In genomic region chr4:111898566-111898965, GRCm38 (mm10) we compare ENCODE assay signal across 27 mouse cellular contexts. TPM values are rescaled to one million over a fixed set of nuclear protein-coding genes. Genes with fewer than 3 reads are reported as not detected.
A peak's percentile ranks its signal among the peaks of the same experiment; 100 is the strongest.
DNase-seq lines count a peak whose midpoint lies in the region; ATAC-seq and TF ChIP-seq lines count a peak whose summit lies in the region.
"Had no signal": no experiment of that assay in that cellular context is flagged by ENCODE, and none has a peak within 500 bp of the region (broad histone marks: within the 10 kb centered on the region; RNA-seq: fewer than 3 reads in every experiment).

No protein-coding gene starts in this region.

- no peaks in the 10 kb centered on the region for H3K4me1 ChIP-seq in intestine, embryonic 15.5 days (replicated peaks)
- H3K4me1 ChIP-seq in kidney, postnatal 0 days (replicated peaks; ENCODE audit: insufficient read depth, low read length), result no peaks in the 10 kb centered on the region
- H3K4me1 ChIP-seq in small intestine, adult 2 months (ENCODE audit: control insufficient read depth, insufficient read depth, insufficient read length, low read length), result peaks cover 15% of the 10 kb centered on the region; the same call in 1 of the 2 replicates
- H3K4me1 ChIP-seq: embryonic facial prominence, embryonic 12.5 days; forebrain, embryonic 15.5 days; heart, embryonic 15.5 days; liver, embryonic 13.5 days had no signal

- DNase-seq in kidney, adult 18-20 months, result peak; percentile 55
- peak; percentile 10 for DNase-seq in kidney, postnatal 0 days (ENCODE audit: low spot score)
- DNase-seq in lung, postnatal 25 days (ENCODE audit: low spot score), result no peak
- DNase-seq in cerebellum, adult 9-11 months, result no peak
- DNase-seq: adrenal gland, postnatal 10 days; cerebellum, adult 9-10 months; gastrocnemius, postnatal 14 days; heart, adult 2 months; liver, embryonic 13.5 days; lung, embryonic 14.5 days; lung, postnatal 4 days; right cerebral cortex, adult 18-20 months; thymus, adult 2 months had no signal

- TF ChIP-seq POLR2A in small intestine, adult 2 months (IDR thresholded peaks at IDR 0.05; ENCODE audit: low read depth, low read length), result no peak

- no peaks in the 10 kb centered on the region for H3K36me3 ChIP-seq in intestine, embryonic 15.5 days
- H3K36me3 ChIP-seq in kidney, postnatal 0 days (ENCODE audit: insufficient read depth, low read length), result no peaks in the 10 kb centered on the region
- peaks cover 2% of the 10 kb centered on the region; the same call in 1 of the 2 replicates for H3K36me3 ChIP-seq in small intestine, adult 2 months (ENCODE audit: control insufficient read depth, insufficient read depth, low read length)
- H3K36me3 ChIP-seq: embryonic facial prominence, embryonic 12.5 days; forebrain, embryonic 15.5 days; heart, embryonic 15.5 days; liver, embryonic 13.5 days had no signal

- ATAC-seq in intestine, embryonic 15.5 days, result peak; percentile 81
- ATAC-seq in kidney, postnatal 0 days (replicated peaks; ENCODE audit: low FRiP score, low read depth), result peak; percentile 88
- no peak for ATAC-seq in erythroblast, adult 5-6 weeks (replicated peaks; ENCODE audit: low FRiP score, poor library complexity, severe bottlenecking)
- ATAC-seq: forebrain, embryonic 15.5 days; hindbrain, embryonic 16.5 days had no signal

- H3K4me3 ChIP-seq in intestine, embryonic 15.5 days (replicated peaks), result no peak overlapping the region
- H3K4me3 ChIP-seq in kidney, postnatal 0 days (replicated peaks; ENCODE audit: low read depth, low read length), result no peak overlapping the region
- H3K4me3 ChIP-seq in small intestine, adult 2 months (ENCODE audit: low read depth, low read length), result no peak overlapping the region
- H3K4me3 ChIP-seq: embryonic facial prominence, embryonic 12.5 days; forebrain, embryonic 15.5 days; heart, adult 2 months; heart, embryonic 15.5 days; layer of hippocampus, adult 2 months; liver, embryonic 13.5 days had no signal

- H3K27ac ChIP-seq in intestine, embryonic 15.5 days, result no peak overlapping the region
- no peak overlapping the region for H3K27ac ChIP-seq in kidney, postnatal 0 days
- H3K27ac ChIP-seq in small intestine, adult 2 months (ENCODE audit: insufficient read depth, low read depth, low read length), result peak overlapping the region; percentile 95
- H3K27ac ChIP-seq: embryonic facial prominence, embryonic 12.5 days; forebrain, embryonic 15.5 days; heart, adult 2 months; heart, embryonic 15.5 days; layer of hippocampus, adult 2 months; liver, embryonic 13.5 days had no signal

- no peak overlapping the region for H3K4me2 ChIP-seq in intestine, embryonic 15.5 days (replicated peaks)
- no peak overlapping the region for H3K4me2 ChIP-seq in kidney, postnatal 0 days (ENCODE audit: low read length)
- H3K4me2 ChIP-seq: embryonic facial prominence, embryonic 12.5 days; forebrain, embryonic 15.5 days; heart, embryonic 15.5 days; liver, embryonic 13.5 days; lung, embryonic 14.5 days had no signal

- H3K9me3 ChIP-seq in intestine, embryonic 15.5 days, result no peaks in the 10 kb centered on the region
- no peaks in the 10 kb centered on the region for H3K9me3 ChIP-seq in kidney, postnatal 0 days (replicated peaks; ENCODE audit: low read length)
- H3K9me3 ChIP-seq: embryonic facial prominence, embryonic 12.5 days; forebrain, embryonic 15.5 days; heart, embryonic 15.5 days; liver, embryonic 13.5 days had no signal

- no peaks in the 10 kb centered on the region for H3K27me3 ChIP-seq in intestine, embryonic 15.5 days (replicated peaks)
- H3K27me3 ChIP-seq in kidney, postnatal 0 days (ENCODE audit: insufficient read depth, low read length), result no peaks in the 10 kb centered on the region
- H3K27me3 ChIP-seq in small intestine, adult 2 months (ENCODE audit: control insufficient read depth, insufficient read depth, low read length), result no peaks in the 10 kb centered on the region
- H3K27me3 ChIP-seq: embryonic facial prominence, embryonic 12.5 days; forebrain, embryonic 15.5 days; heart, embryonic 15.5 days; liver, embryonic 13.5 days had no signal

- 54% methylated on average over 4 of the region's 4 CpGs for WGBS in intestine, embryonic 15.5 days
- WGBS in kidney, postnatal 0 days, result 64% methylated on average over 4 of the region's 4 CpGs
- 32% methylated on average over 4 of the region's 4 CpGs for WGBS in small intestine, adult 2 months

- no peak overlapping the region for H3K9ac ChIP-seq in intestine, embryonic 15.5 days
- H3K9ac ChIP-seq in kidney, postnatal 0 days (ENCODE audit: low read depth, low read length), result no peak overlapping the region
- H3K9ac ChIP-seq: embryonic facial prominence, embryonic 12.5 days; forebrain, embryonic 15.5 days; heart, embryonic 15.5 days; liver, embryonic 13.5 days; lung, embryonic 14.5 days had no signal

- TF ChIP-seq CTCF in kidney, postnatal 0 days (IDR thresholded peaks at IDR 0.05; ENCODE audit: low read depth), result no peak
- no peak for TF ChIP-seq CTCF in small intestine, adult 2 months (IDR thresholded peaks at IDR 0.05; ENCODE audit: extremely low read depth, insufficient read length, insufficient replicate concordance, low read depth, low read length)

RNA-seq across cellular contexts. Expression of gene Slc5a9, which starts 4.2 kb away (rescaled TPM):
- polyA plus RNA-seq in intestine, embryonic 15.5 days (2015; fragmentation: Nextera tagmentation; extraction: Ambion mirVana), result 1.3 and 2.4 TPM in 2 replicates
- polyA plus RNA-seq in kidney, postnatal 0 days (2015; fragmentation: Nextera tagmentation; extraction: Ambion mirVana), result 6.0 and 6.7 TPM in 2 replicates
- 16.7 and 47.7 TPM in 2 replicates for polyA plus RNA-seq in small intestine, adult 2 months (2012; rRNA removed)
- not detected in 2 replicates for total RNA-seq in erythroblast, adult 5-6 weeks (2015; ENCODE audit: low replicate concordance)
- not detected in 2 replicates for total RNA-seq in erythroblast, adult 5-6 weeks (2017; ENCODE audit: low replicate concordance)
- total RNA-seq: adrenal gland, postnatal 10 days; gastrocnemius, postnatal 14 days; heart, adult 2 months; hematopoietic stem cell, adult 5-6 weeks; layer of hippocampus, adult 2 months; left cerebral cortex, adult 18-20 months; midbrain, postnatal 0 days had no signal
- polyA plus RNA-seq: C2C12; cortical plate, adult 2 months; forebrain, embryonic 15.5 days; hindbrain, embryonic 16.5 days; liver, embryonic 13.5 days; lung, embryonic 14.5 days; midbrain, postnatal 0 days had no signal

RNA-seq across cellular contexts. Expression of gene Skint8, which starts 20.6 kb away (rescaled TPM):
- polyA plus RNA-seq in intestine, embryonic 15.5 days (2015; fragmentation: Nextera tagmentation; extraction: Ambion mirVana), result not detected in 2 replicates
- polyA plus RNA-seq in kidney, postnatal 0 days (2015; fragmentation: Nextera tagmentation; extraction: Ambion mirVana), result not detected in 2 replicates
- not detected in 2 replicates for polyA plus RNA-seq in small intestine, adult 2 months (2012; rRNA removed)
- not detected in 2 replicates for total RNA-seq in erythroblast, adult 5-6 weeks (2015; ENCODE audit: low replicate concordance)
- not detected in 2 replicates for total RNA-seq in erythroblast, adult 5-6 weeks (2017; ENCODE audit: low replicate concordance)
- total RNA-seq: adrenal gland, postnatal 10 days; gastrocnemius, postnatal 14 days; heart, adult 2 months; hematopoietic stem cell, adult 5-6 weeks; layer of hippocampus, adult 2 months; left cerebral cortex, adult 18-20 months; midbrain, postnatal 0 days had no signal
- polyA plus RNA-seq: C2C12; cortical plate, adult 2 months; embryonic facial prominence, embryonic 12.5 days; forebrain, embryonic 15.5 days; heart, adult 2 months; heart, embryonic 15.5 days; hindbrain, embryonic 16.5 days; limb, embryonic 11.5 days; liver, embryonic 13.5 days; lung, embryonic 14.5 days; midbrain, postnatal 0 days had no signal

Comparison
In these comparisons a context has a peak if more than half of its experiments do, and no peak if none do; other contexts are left out.
1. DNase-seq: peak in kidney, adult 18-20 months (single experiment) and kidney, postnatal 0 days (single experiment); none in lung, postnatal 25 days (single experiment) and cerebellum, adult 9-11 months (single experiment).